Mouse (Mus musculus) myocyte (in vitro differentiated cells): ENCODE data around the gene Psmd1. TPM values are rescaled to one million over a fixed set of nuclear protein-coding genes. Genes with fewer than 3 reads are reported as not detected.

Experiments used
- H3K27me3 ChIP-seq: one replicate; pipeline ENCODE4 v1.6.1; 2011; ENCODE audit not compliant: control insufficient read depth, insufficient read depth, insufficient read length
- H3K36me3 ChIP-seq: one replicate; pipeline ENCODE4 v1.6.1; 2011; ENCODE audit not compliant: control insufficient read depth, insufficient read depth
- H3K4me2 ChIP-seq: one replicate; pipeline ENCODE4 v1.6.1; 2011; ENCODE audit warnings: low read depth, control low read depth
- H3K4me3 ChIP-seq: one replicate; pipeline ENCODE4 v1.5.1; 2011; ENCODE audit warnings: mild to moderate bottlenecking, control low read depth, moderate library complexity
- H3K79me2 ChIP-seq: one replicate; pipeline ENCODE4 v1.6.1; 2011; ENCODE audit not compliant: control insufficient read depth, insufficient read depth
- H3ac ChIP-seq: one replicate; pipeline ENCODE4 v1.6.1; 2011; ENCODE audit not compliant: control insufficient read depth, insufficient read length
- MAX ChIP-seq: IDR thresholded peaks from one replicate; pipeline ENCODE4 v1.6.1; 2011; ENCODE audit warnings: low read depth, mild to moderate bottlenecking, control low read depth
- MYOD1 ChIP-seq, 3 experiments: IDR thresholded peaks; one replicate each; pipeline ENCODE4 v1.6.1; 2011; ENCODE audit warnings: control low read depth in 2 of 3, low read depth in 2 of 3, mild to moderate bottlenecking in 2 of 3, moderate library complexity in 1 of 3; ENCODE audit not compliant: insufficient read length in 2 of 3, control insufficient read depth in 1 of 3
- POLR2A ChIP-seq: IDR thresholded peaks from one replicate; pipeline ENCODE4 v1.6.1; 2011; ENCODE audit warnings: low read depth, mild to moderate bottlenecking, control low read depth, moderate library complexity; ENCODE audit not compliant: insufficient read length
- REST ChIP-seq: IDR thresholded peaks from one replicate; pipeline ENCODE4 v1.6.1; 2011; ENCODE audit warnings: mild to moderate bottlenecking, control low read depth, moderate library complexity; ENCODE audit not compliant: insufficient read depth, insufficient read length
- USF1 ChIP-seq: IDR thresholded peaks from one replicate; pipeline ENCODE4 v1.6.1; 2011; ENCODE audit warnings: low read depth, mild to moderate bottlenecking, control low read depth, moderate library complexity
- polyA plus RNA-seq: library from polyadenylated mRNA; unstranded; fragments of >200 nt; fragmentation: generic; extraction: Trizol; gene quantifications from one replicate; pipeline ENCODE4 v1.2.1, GENCODE M21; 2012; ENCODE audit warnings: missing spikeins

The Psmd1 gene
- polyA plus RNA-seq, 1 experiment: 97.2 TPM

- TF ChIP-seq MYOD1 (IDR thresholded peaks at IDR 0.05; ENCODE audit: control insufficient read depth in 1 of 3, insufficient read length in 2 of 3, low read depth in 2 of 3) (no peak), POLR2A (no peak), USF1 (no peak), MAX (no peak), REST (no peak)
- H3K4me3 ChIP-seq: no peak overlapping the region
- no peaks in the 10 kb centered on the region for H3K27me3 ChIP-seq
- no peak overlapping the region for H3K4me2 ChIP-seq
- no peaks in the 10 kb centered on the region for H3K79me2 ChIP-seq
- H3K36me3 ChIP-seq: no peaks in the 10 kb centered on the region
- no peak overlapping the region for H3ac ChIP-seq
Measured at GRCm38 (mm10) chr1:86188271-86188670, 124.1 kb downstream of the Psmd1 start.

Other genes starting within 250 kb of the Psmd1 start
- 86.6 TPM for gene Itm2c, start 170.1 kb upstream of the Psmd1 start, polyA plus RNA-seq
- not detected for gene 4933407L21Rik, start 135.9 kb upstream of the Psmd1 start, polyA plus RNA-seq
- gene Gpr55, start 103.4 kb upstream of the Psmd1 start, polyA plus RNA-seq: not detected
- not detected for gene Spata3, start 47.6 kb upstream of the Psmd1 start, polyA plus RNA-seq
- gene 2810459M11Rik, start 18.5 kb upstream of the Psmd1 start, polyA plus RNA-seq: not detected
- gene Htr2b, start 47.6 kb downstream of the Psmd1 start, polyA plus RNA-seq: 2.3 TPM
- 1.0 TPM for gene Gm21972, start 69.2 kb downstream of the Psmd1 start, polyA plus RNA-seq
- gene Armc9, start 90.4 kb downstream of the Psmd1 start, polyA plus RNA-seq: 6.4 TPM
- not detected for gene B3gnt7, start 238.4 kb downstream of the Psmd1 start, polyA plus RNA-seq